Mouse (Mus musculus): ENCODE measurements around the gene Lrba.

The Lrba gene
- long read RNA-seq, experiment 1, partial matches to known transcripts: 2 of 2 reads
- long read RNA-seq, experiment 1, other reads (novel, unspliced or antisense): 0 of 2 reads
- long read RNA-seq, experiment 2, partial matches to known transcripts: 2 of 6 reads
- long read RNA-seq, experiment 2, other reads (novel, unspliced or antisense): 4 of 6 reads

- intact Hi-C loops (cut with DNase I): no loop called here
Observed at GRCm38 (mm10) chr3:86224564-86225421, at the start of gene Lrba. Lrba (plus strand) TSS chr3:86224680.

- intact Hi-C loops (cut with DNase I): no loop called here
Observed at GRCm38 (mm10) chr3:86179714-86180113, 44.8 kb upstream of the Lrba start.

- intact Hi-C loops (cut with DNase I): no loop called here
Observed at GRCm38 (mm10) chr3:86181107-86181506, 43.4 kb upstream of the Lrba start.

GRCm38 (mm10) chr3:86184546-86184945 is 39.9 kb upstream of the Lrba start:
- intact Hi-C loops (cut with DNase I): no loop called here

GRCm38 (mm10) chr3:86187736-86188389 is 36.6 kb upstream of the Lrba start:
- intact Hi-C loops (cut with DNase I): no loop called here

GRCm38 (mm10) chr3:86195981-86196380 is 28.5 kb upstream of the Lrba start:
- intact Hi-C loops (cut with DNase I): no loop called here

- intact Hi-C loops (cut with DNase I): no loop called here
Observed at GRCm38 (mm10) chr3:86196471-86196870, 28.0 kb upstream of the Lrba start.

- intact Hi-C loops (cut with DNase I): no loop called here
Observed at GRCm38 (mm10) chr3:86201645-86202175, 22.8 kb upstream of the Lrba start.

- intact Hi-C loops (cut with DNase I): no loop called here
Observed at GRCm38 (mm10) chr3:86202449-86202848, 22.0 kb upstream of the Lrba start.

GRCm38 (mm10) chr3:86204608-86205358 is 19.7 kb upstream of the Lrba start:
- intact Hi-C loops (cut with DNase I): no loop called here

- intact Hi-C loops (cut with DNase I): no loop called here
Observed at GRCm38 (mm10) chr3:86206556-86206955, 17.9 kb upstream of the Lrba start.

- intact Hi-C loops (cut with DNase I): no loop called here
Observed at GRCm38 (mm10) chr3:86210267-86210939, 14.1 kb upstream of the Lrba start.

GRCm38 (mm10) chr3:86210959-86211358 is 13.5 kb upstream of the Lrba start:
- intact Hi-C loops (cut with DNase I): no loop called here

- intact Hi-C loops (cut with DNase I): no loop called here
Observed at GRCm38 (mm10) chr3:86214248-86214647, 10.2 kb upstream of the Lrba start.

GRCm38 (mm10) chr3:86223634-86224313 is 706 bp upstream of the Lrba start:
- intact Hi-C loops (cut with DNase I): no loop called here

GRCm38 (mm10) chr3:86224314-86224563 is 241 bp upstream of the Lrba start:
- intact Hi-C loops (cut with DNase I): no loop called here

GRCm38 (mm10) chr3:86231532-86232086 is 7.1 kb downstream of the Lrba start:
- intact Hi-C loops (cut with DNase I): no loop called here

- intact Hi-C loops (cut with DNase I): no loop called here
Observed at GRCm38 (mm10) chr3:86247193-86247592, 22.7 kb downstream of the Lrba start.

- intact Hi-C loops (cut with DNase I): no loop called here
Observed at GRCm38 (mm10) chr3:86251212-86251611, 26.7 kb downstream of the Lrba start.

- intact Hi-C loops (cut with DNase I): no loop called here
Observed at GRCm38 (mm10) chr3:86252588-86252987, 28.1 kb downstream of the Lrba start.

Data from adrenal gland (tissue).